Mouse (Mus musculus) heart, adult 8-10 months (tissue): ENCODE measurements around the gene Egfl8. TPM values are rescaled to one million over a fixed set of nuclear protein-coding genes. Genes with fewer than 3 reads are reported as not detected.

Experiments
- DNase-seq: peaks from one replicate; pipeline ENCODE4 v3.0.0; 2022; ENCODE audit warnings: low spot score
- total RNA-seq, 4 experiments: library from RNA; stranded (reverse); gene quantifications; 2 replicates each; pipeline ENCODE4 v1.2.4; 2022

Egfl8 gene
- total RNA-seq, 4 experiments from 2014 or later: 0.94 to 1.3 (median 1.0) TPM

GRCm38 (mm10) chr17:34578070-34578469 is 37.7 kb downstream of the Egfl8 start:
- DNase-seq: no peak

GRCm38 (mm10) chr17:34576577-34576976 is 39.2 kb downstream of the Egfl8 start:
- DNase-seq: no peak

GRCm38 (mm10) chr17:34572361-34572760 is 43.4 kb downstream of the Egfl8 start:
- DNase-seq: no peak

GRCm38 (mm10) chr17:34571875-34572274 is 43.9 kb downstream of the Egfl8 start:
- no peak for DNase-seq

GRCm38 (mm10) chr17:34569919-34570318 is 45.9 kb downstream of the Egfl8 start:
- no peak for DNase-seq

GRCm38 (mm10) chr17:34568421-34568820 is 47.4 kb downstream of the Egfl8 start:
- no peak for DNase-seq

- DNase-seq: no peak
Measured at GRCm38 (mm10) chr17:34567311-34567710, 48.5 kb downstream of the Egfl8 start.

GRCm38 (mm10) chr17:34564796-34565195 is 51.0 kb downstream of the Egfl8 start:
- DNase-seq: peak; percentile 82

GRCm38 (mm10) chr17:34564003-34564421 is 51.8 kb downstream of the Egfl8 start, which contains the start of gene Notch4:
Gene Notch4 (plus strand): TSS chr17:34564268.
- peak; percentile 70 for DNase-seq

GRCm38 (mm10) chr17:34563354-34563753 is 52.4 kb downstream of the Egfl8 start:
- no peak for DNase-seq

Other genes with a start within 250 kb of the Egfl8 start
- gene Btnl1, start 238.8 kb downstream of the Egfl8 start, total RNA-seq: not detected
- under 1 TPM in 2 of 4 experiments, not detected in 2; 0.34 to 0.79 TPM for gene BC051142, start 217.2 kb downstream of the Egfl8 start, total RNA-seq
- not detected for gene Btnl4, start 138.7 kb downstream of the Egfl8 start, total RNA-seq
- not detected for gene Btnl6, start 98.6 kb downstream of the Egfl8 start, total RNA-seq
- 10 to 100 TPM; 25.7 to 32.7 (median 28.6) TPM for gene Notch4, start 51.7 kb downstream of the Egfl8 start, total RNA-seq
- gene Gpsm3, start 26.2 kb downstream of the Egfl8 start, total RNA-seq: 1 to 10 TPM; 2.0 to 4.5 (median 3.1) TPM
- gene Pbx2, start 24.7 kb downstream of the Egfl8 start, total RNA-seq: 10 to 100 TPM; 16.0 to 20.6 (median 17.6) TPM
- gene Ager, start 18.1 kb downstream of the Egfl8 start, total RNA-seq: under 1 TPM in 2 of 4 experiments, not detected in 2; 0.14 to 0.16 TPM
- 10 to 100 TPM; 37.4 to 42.5 (median 39.1) TPM for gene Rnf5, start 12.3 kb downstream of the Egfl8 start, total RNA-seq
- 10 to 100 TPM; 66.5 to 78.4 (median 73.4) TPM for gene Agpat1, start 11.7 kb downstream of the Egfl8 start, total RNA-seq
- 10 to 100 TPM; 48.1 to 68.8 (median 59.5) TPM for gene Ppt2, start 12.5 kb upstream of the Egfl8 start, total RNA-seq
- 1 to 10 TPM in 3 of 4 experiments, under 1 TPM in 1; 0.92 to 1.4 (median 1.1) TPM for gene Prrt1, start 13.6 kb upstream of the Egfl8 start, total RNA-seq
- gene Fkbpl, start 28.8 kb upstream of the Egfl8 start, total RNA-seq: 1 to 10 TPM; 6.9 to 9.7 (median 8.6) TPM
- 10 to 100 TPM; 14.4 to 19.9 (median 16.0) TPM for gene Atf6b, start 31.2 kb upstream of the Egfl8 start, total RNA-seq
- 10 to 100 TPM; 22.4 to 34.3 (median 32.2) TPM for gene Tnxb, start 54.6 kb upstream of the Egfl8 start, total RNA-seq
- gene C4b, start 127.9 kb upstream of the Egfl8 start, total RNA-seq: 10 to 100 TPM; 14.3 to 71.5 (median 21.2) TPM
- gene Cyp21a1, start 188.6 kb upstream of the Egfl8 start, total RNA-seq: under 1 TPM in 1 of 4 experiments, not detected in 3; 0.35 TPM
- 10 to 100 TPM in 2 of 4 experiments, 1 to 10 TPM in 2; 8.2 to 14.6 (median 9.5) TPM for gene Stk19, start 221.0 kb upstream of the Egfl8 start, total RNA-seq
- gene Dxo, start 221.0 kb upstream of the Egfl8 start, total RNA-seq: 10 to 100 TPM; 10.6 to 15.9 (median 11.5) TPM
- 10 to 100 TPM; 21.8 to 29.1 (median 25.8) TPM for gene Skiv2l, start 234.2 kb upstream of the Egfl8 start, total RNA-seq
- 10 to 100 TPM; 16.6 to 17.9 (median 16.7) TPM for gene Nelfe, start 234.4 kb upstream of the Egfl8 start, total RNA-seq
- gene Cfb, start 246.5 kb upstream of the Egfl8 start, total RNA-seq: 1 to 10 TPM; 2.2 to 8.5 (median 4.5) TPM